Mouse (Mus musculus) embryonic facial prominence, embryonic 14.5 days (tissue): ENCODE results near the gene Fndc8. TPM values are rescaled to one million over a fixed set of nuclear protein-coding genes. Genes with fewer than 3 reads are reported as not detected.

ENCODE experiments used
- ATAC-seq: fragments of 200-750 bp; cut with Nextera tagmentation; 2 replicates; pipeline ENCODE4 v1.8.0; 2017; ENCODE audit warnings: low read depth, moderate number of reproducible peaks, moderate TSS enrichment
- DNase-seq: peaks from one replicate; pipeline ENCODE4 v3.0.0-alpha.2; 2015; ENCODE audit warnings: low spot score
- H3K27ac ChIP-seq: fragments of 300-500 bp; sonication (generic); replicated peaks from 2 replicates; pipeline ENCODE4 v1.5.1; 2014; ENCODE audit warnings: low read depth, mild to moderate bottlenecking, low read length, moderate library complexity
- H3K27me3 ChIP-seq: fragments of 300-500 bp; sonication (generic); replicated peaks from 2 replicates; pipeline ENCODE4 v1.6.1; 2014; ENCODE audit warnings: low read length; ENCODE audit not compliant: control insufficient read depth, insufficient read depth
- H3K36me3 ChIP-seq: fragments of 300-500 bp; sonication (generic); 2 replicates; pipeline ENCODE4 v1.6.1; 2014; ENCODE audit warnings: low read length, mixed read lengths; ENCODE audit not compliant: control insufficient read depth, insufficient read depth
- H3K4me1 ChIP-seq: fragments of 300-500 bp; sonication (generic); 2 replicates; pipeline ENCODE4 v1.6.1; 2014; ENCODE audit warnings: antibody characterized with exemption, low read length; ENCODE audit not compliant: control insufficient read depth, insufficient read depth
- H3K4me2 ChIP-seq: fragments of 300-500 bp; sonication (generic); 2 replicates; pipeline ENCODE4 v1.6.1; 2014; ENCODE audit warnings: low read depth, mild to moderate bottlenecking, low read length, moderate library complexity, mixed read lengths
- H3K4me3 ChIP-seq: fragments of 300-500 bp; sonication (generic); 2 replicates; pipeline ENCODE4 v1.5.1; 2014; ENCODE audit warnings: low read depth, mild to moderate bottlenecking, low read length
- H3K9ac ChIP-seq: fragments of 300-500 bp; sonication (generic); 2 replicates; pipeline ENCODE4 v1.6.1; 2014; ENCODE audit warnings: low read depth, mild to moderate bottlenecking, low read length, moderate library complexity, mixed read lengths
- H3K9me3 ChIP-seq: fragments of 300-500 bp; sonication (generic); 2 replicates; pipeline ENCODE4 v1.6.1; 2016; ENCODE audit warnings: low read length; ENCODE audit not compliant: control insufficient read depth
- WGBS: fragments of 180-500 bp; shearing (Covaris S2); extraction: QIAGEN DNeasy Blood & Tissue Kit; methylation state at CpG from one replicate; pipeline ENCODE4 v1.1.7; 2014; 5-methylcytosine and 5-hydroxymethylcytosine counted together
- polyA plus RNA-seq: library from polyadenylated mRNA; unstranded; fragments of >200 nt; fragmentation: Nextera tagmentation; extraction: Ambion mirVana; gene quantifications from 2 replicates; pipeline ENCODE4 v1.2.1, GENCODE M21; 2014

The Fndc8 gene
- polyA plus RNA-seq, 1 experiment from 2014 or later: 0.47 TPM

GRCm38 (mm10) chr11:82874924-82875323 is 17.0 kb upstream of the Fndc8 start:
- Histone ChIP-seq H3K4me3 (no peak overlapping the region), H3K9ac (no peak overlapping the region), H3K27me3 (no peaks in the 10 kb centered on the region), H3K36me3 (0 out of 2 replicates have a peak, but pooled peaks cover 8% of the 10 kb centered on the region), H3K27ac (no peak overlapping the region), H3K4me1 (no peaks in the 10 kb centered on the region), H3K9me3 (no peaks in the 10 kb centered on the region), H3K4me2 (no peak overlapping the region)
- DNase-seq (no peak), ATAC-seq (no peak)
- 72% methylated on average over 5 of the region's 5 CpGs for WGBS

GRCm38 (mm10) chr11:82875631-82876030 is 16.3 kb upstream of the Fndc8 start:
- Histone ChIP-seq H3K36me3 (0 out of 2 replicates have a peak, but pooled peaks cover 8% of the 10 kb centered on the region), H3K27me3 (no peaks in the 10 kb centered on the region), H3K9me3 (no peaks in the 10 kb centered on the region), H3K9ac (no peak overlapping the region), H3K4me1 (no peaks in the 10 kb centered on the region), H3K4me2 (no peak overlapping the region), H3K27ac (no peak overlapping the region), H3K4me3 (no peak overlapping the region)
- no peak for DNase-seq
- 86% methylated on average over 5 of the region's 5 CpGs for WGBS
- ATAC-seq: no peak

DNA sequence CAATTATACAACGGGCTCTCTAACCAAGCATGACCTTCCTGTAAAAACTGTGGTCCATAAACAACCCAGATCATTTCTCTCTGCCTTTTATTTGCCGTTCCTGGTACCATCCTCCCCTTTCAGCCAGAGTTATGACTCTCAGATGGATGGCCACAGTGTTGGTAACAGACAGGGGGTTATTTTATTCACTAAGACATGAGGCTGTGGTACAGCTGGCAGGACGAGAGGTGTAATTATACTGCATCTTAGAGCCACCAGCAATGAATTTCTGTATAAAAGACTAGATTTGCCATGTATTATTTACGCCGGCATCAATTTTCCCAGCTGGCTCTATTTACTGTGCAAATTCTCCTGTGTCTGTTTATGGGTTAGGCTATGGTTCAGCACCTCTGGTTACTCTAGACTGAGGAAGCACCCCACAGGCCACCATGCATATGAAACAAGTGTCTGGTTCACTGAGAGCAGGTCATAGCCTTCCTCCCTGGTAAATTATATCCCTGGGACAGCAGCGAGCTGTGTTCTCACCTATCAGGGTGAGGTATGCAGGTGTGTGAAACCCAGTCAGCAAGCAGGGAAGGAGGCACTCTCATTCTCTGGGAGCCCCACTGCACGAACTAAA is 14.1 kb upstream of the Fndc8 start:
- Histone ChIP-seq H3K9me3 (no peaks in the 10 kb centered on the region), H3K4me1 (no peaks in the 10 kb centered on the region), H3K4me3 (no peak overlapping the region), H3K27me3 (no peaks in the 10 kb centered on the region), H3K9ac (no peak overlapping the region), H3K36me3 (peaks cover 16% of the 10 kb centered on the region; the same call in 1 of the 2 replicates), H3K27ac (no peak overlapping the region), H3K4me2 (no peak overlapping the region)
- DNase-seq (peak; percentile 18), ATAC-seq (peak; percentile 60; the same call in 1 of the 2 replicates)
- WGBS: 81% methylated on average over 7 of the region's 7 CpGs

GRCm38 (mm10) chr11:82883180-82883579 is 8.7 kb upstream of the Fndc8 start:
- no peaks in the 10 kb centered on the region for H3K27me3 ChIP-seq
- no peaks in the 10 kb centered on the region for H3K9me3 ChIP-seq
- no peak overlapping the region for H3K9ac ChIP-seq
- DNase-seq (no peak), ATAC-seq (no peak)
- no peak overlapping the region for H3K27ac ChIP-seq
- H3K4me1 ChIP-seq: 0 out of 2 replicates have a peak, but pooled peaks cover under 1% of the 10 kb centered on the region
- H3K36me3 ChIP-seq: peaks cover 20% of the 10 kb centered on the region; the same call in 1 of the 2 replicates
- H3K4me2 ChIP-seq: no peak overlapping the region
- WGBS: 62% methylated on average over 8 of the region's 8 CpGs
- H3K4me3 ChIP-seq: no peak overlapping the region

DNA sequence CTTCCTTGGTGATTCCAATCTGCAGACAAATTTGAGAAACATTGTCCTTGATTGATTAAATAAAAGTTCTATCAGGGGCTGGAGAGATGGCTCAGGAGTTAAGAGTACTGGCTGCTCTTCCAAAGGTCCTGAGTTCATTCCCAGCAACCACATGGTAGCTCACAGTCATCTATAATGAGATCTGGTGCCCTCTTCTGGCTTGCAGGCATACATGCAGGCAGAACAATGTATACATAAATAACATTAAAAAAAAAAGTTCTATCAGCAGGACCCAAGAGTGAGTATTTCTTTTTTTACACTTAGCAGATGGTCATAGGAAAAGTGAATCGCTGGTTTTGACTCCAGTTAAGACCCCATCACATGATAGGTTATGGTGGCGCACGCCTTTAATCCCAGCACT is 5.4 kb upstream of the Fndc8 start:
- DNase-seq: no peak
- Histone ChIP-seq H3K4me1 (0 out of 2 replicates have a peak, but pooled peaks cover 16% of the 10 kb centered on the region), H3K27me3 (no peaks in the 10 kb centered on the region), H3K9me3 (no peaks in the 10 kb centered on the region), H3K4me3 (no peak overlapping the region), H3K4me2 (no peak overlapping the region), H3K27ac (no peak overlapping the region), H3K36me3 (0 out of 2 replicates have a peak, but pooled peaks cover 9% of the 10 kb centered on the region), H3K9ac (no peak overlapping the region)
- no peak for ATAC-seq
- WGBS: 90% methylated on average over 3 of the region's 3 CpGs

- Histone ChIP-seq H3K27me3 (no peaks in the 10 kb centered on the region), H3K9ac (peak overlapping the region; percentile 81; the same call in 1 of the 2 replicates), H3K27ac (no peak overlapping the region), H3K4me1 (0 out of 2 replicates have a peak, but pooled peaks cover 16% of the 10 kb centered on the region), H3K9me3 (no peaks in the 10 kb centered on the region), H3K36me3 (no peaks in the 10 kb centered on the region), H3K4me2 (0 out of 2 replicates have a peak overlapping the region, but pooled peaks have one; percentile 7), H3K4me3 (no peak overlapping the region)
- ATAC-seq: no peak
- WGBS: 60% methylated on average over 10 of the region's 10 CpGs
- no peak for DNase-seq
These were observed 3.4 kb upstream of the Fndc8 start for GRCm38 (mm10) chr11:82888491-82888946.

GRCm38 (mm10) chr11:82889524-82890341 is 2.2 kb upstream of the Fndc8 start:
- no peaks in the 10 kb centered on the region for H3K27me3 ChIP-seq
- no peaks in the 10 kb centered on the region for H3K9me3 ChIP-seq
- H3K4me2 ChIP-seq: peak overlapping the region; percentile 90
- ATAC-seq: peak; percentile 72
- H3K36me3 ChIP-seq: no peaks in the 10 kb centered on the region
- peak overlapping the region; percentile 81 for H3K9ac ChIP-seq
- DNase-seq: peak; percentile 36
- peak overlapping the region; percentile 52; the same call in 1 of the 2 replicates for H3K27ac ChIP-seq
- H3K4me1 ChIP-seq: 0 out of 2 replicates have a peak, but pooled peaks cover 16% of the 10 kb centered on the region
- peak overlapping the region; percentile 66 for H3K4me3 ChIP-seq
- WGBS: 5% methylated on average over 29 of the region's 31 CpGs

- ATAC-seq (peak; percentile 91), DNase-seq (peak; percentile 96)
- H3K4me2 ChIP-seq: peak within 1 kb of the TSS; percentile 90
- peak within 1 kb of the TSS; percentile 52; the same call in 1 of the 2 replicates for H3K27ac ChIP-seq
- H3K36me3 ChIP-seq: no peaks in the 10 kb centered on the region
- 0 out of 2 replicates have a peak, but pooled peaks cover 16% of the 10 kb centered on the region for H3K4me1 ChIP-seq
- no peaks in the 10 kb centered on the region for H3K9me3 ChIP-seq
- no peaks in the 10 kb centered on the region for H3K27me3 ChIP-seq
- H3K9ac ChIP-seq: peak within 1 kb of the TSS; percentile 81
- peak within 1 kb of the TSS; percentile 66 for H3K4me3 ChIP-seq
- 0% methylated on average over 25 of the region's 26 CpGs for WGBS
These were observed 1.6 kb upstream of the Fndc8 start, which contains the start of gene Rad51d for GRCm38 (mm10) chr11:82890342-82890762. TSS of gene Rad51d (minus strand) at chr11:82890614.
